Mouse (Mus musculus) spleen, adult 2 months (tissue): ENCODE results near the gene Obp2a.

Experiments
- CTCF ChIP-seq: fragments of 200-500 bp; IDR thresholded peaks from 2 replicates; pipeline ENCODE4 v1.5.1; 2011; ENCODE audit warnings: mild to moderate bottlenecking, inconsistent platforms; ENCODE audit not compliant: insufficient read depth, insufficient read length, insufficient replicate concordance; ENCODE audit errors: extremely low read depth
- POLR2A ChIP-seq: fragments of 200-500 bp; IDR thresholded peaks from 2 replicates; pipeline ENCODE4 v1.6.1; 2011; ENCODE audit warnings: low read depth, low read length, inconsistent platforms

DNA sequence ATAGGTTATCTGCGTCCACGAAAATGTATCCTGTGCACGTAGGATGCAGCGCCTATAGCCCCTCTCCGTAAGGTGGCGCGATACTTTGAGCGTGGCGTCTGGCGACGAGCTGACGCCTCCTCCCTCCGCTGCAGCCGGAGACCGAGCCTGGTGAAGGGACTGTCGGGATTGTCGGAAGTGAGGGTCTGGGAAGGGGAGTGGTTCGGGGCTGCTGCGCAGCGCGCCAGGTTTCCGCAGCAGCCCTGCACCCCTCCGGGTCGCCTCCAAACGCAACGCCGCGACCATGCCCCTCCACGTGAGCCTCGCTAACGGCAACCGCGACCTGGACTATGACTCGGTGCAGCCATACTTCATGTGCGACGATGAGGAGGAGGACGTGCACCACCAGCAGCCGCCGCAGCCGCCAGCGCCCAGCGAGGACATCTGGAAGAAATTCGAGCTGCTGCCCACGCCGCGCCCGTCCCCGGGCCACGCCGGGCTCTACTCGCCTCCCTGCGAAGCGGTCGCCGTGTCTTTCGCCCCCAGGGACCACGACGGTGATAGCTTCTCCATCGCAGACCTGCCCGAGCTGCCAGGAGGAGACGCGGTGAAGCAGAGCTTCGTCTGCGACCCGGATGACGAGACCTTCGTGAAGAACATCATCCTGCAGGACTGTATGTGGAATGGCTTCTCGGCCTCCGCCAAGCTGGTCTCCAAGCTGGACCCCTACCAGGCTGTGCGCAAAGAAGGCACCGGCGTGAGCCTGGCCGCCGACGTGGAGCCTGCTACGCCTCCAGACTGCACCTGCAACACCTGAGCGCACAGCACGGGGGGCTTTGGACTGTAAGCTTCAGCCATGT is 7.0 kb downstream of the Obp2a start, which contains the start of gene Bmyc:
- TF ChIP-seq POLR2A (no peak), CTCF (peak; percentile 25; the same call in 1 of the 2 replicates)
